Mouse (Mus musculus): Measurements from ENCODE around the gene Armc2.
"Not testable (repeated sequence)": the region's sequence is repeated elsewhere in the genome, so short reads cannot be mapped to it uniquely, and the experiment has no call there.

Gene Armc2

GRCm38 (mm10) chr10:41967915-41968635, 50.2 kb downstream of the Armc2 start:
- DNase-seq (ENCODE audit: low spot score): no peak

- peak; percentile 20 for DNase-seq (ENCODE audit: low spot score)
These were observed 55.5 kb downstream of the Armc2 start for GRCm38 (mm10) chr10:41962725-41963124.

GRCm38 (mm10) chr10:41959808-41960207, 58.4 kb downstream of the Armc2 start:
- no peak for DNase-seq (ENCODE audit: low spot score)

- DNase-seq (ENCODE audit: low spot score): no peak
These were observed 59.5 kb downstream of the Armc2 start for GRCm38 (mm10) chr10:41958677-41959274.

GRCm38 (mm10) chr10:41957421-41958225, 60.6 kb downstream of the Armc2 start:
- DNase-seq (ENCODE audit: low spot score): no peak

- DNase-seq (ENCODE audit: low spot score): no peak
These were observed 64.7 kb downstream of the Armc2 start for GRCm38 (mm10) chr10:41953528-41953864.

- no peak for DNase-seq (ENCODE audit: low spot score)
These were observed 65.3 kb downstream of the Armc2 start for GRCm38 (mm10) chr10:41952850-41953527.

- DNase-seq (ENCODE audit: low spot score): not testable (repeated sequence)
These were observed 65.9 kb downstream of the Armc2 start for GRCm38 (mm10) chr10:41952354-41952753.

GRCm38 (mm10) chr10:41939090-41939489, 79.2 kb downstream of the Armc2 start:
- DNase-seq (ENCODE audit: low spot score): no peak

GRCm38 (mm10) chr10:41937176-41937575, 81.1 kb downstream of the Armc2 start:
- no peak for DNase-seq (ENCODE audit: low spot score)

GRCm38 (mm10) chr10:41936100-41936499, 82.1 kb downstream of the Armc2 start:
- no peak for DNase-seq (ENCODE audit: low spot score)

- no peak for DNase-seq (ENCODE audit: low spot score)
These were observed 82.8 kb downstream of the Armc2 start for GRCm38 (mm10) chr10:41935476-41935829.

- no peak for DNase-seq (ENCODE audit: low spot score)
These were observed 83.4 kb downstream of the Armc2 start for GRCm38 (mm10) chr10:41934633-41935475.

- peak; percentile 72 for DNase-seq (ENCODE audit: low spot score)
These were observed 84.7 kb downstream of the Armc2 start for GRCm38 (mm10) chr10:41933536-41933935.

- no peak for DNase-seq (ENCODE audit: low spot score)
These were observed 85.3 kb downstream of the Armc2 start for GRCm38 (mm10) chr10:41932943-41933342.

- DNase-seq (ENCODE audit: low spot score): no peak
These were observed 86.3 kb downstream of the Armc2 start for GRCm38 (mm10) chr10:41931962-41932361.

- DNase-seq (ENCODE audit: low spot score): no peak
These were observed 87.3 kb downstream of the Armc2 start for GRCm38 (mm10) chr10:41930966-41931365.

GRCm38 (mm10) chr10:41926726-41927125, 91.5 kb downstream of the Armc2 start:
- no peak for DNase-seq (ENCODE audit: low spot score)

- peak; percentile 68 for DNase-seq (ENCODE audit: low spot score)
These were observed 105.8 kb downstream of the Armc2 start for GRCm38 (mm10) chr10:41912290-41912994.

GRCm38 (mm10) chr10:41908899-41909298, 109.3 kb downstream of the Armc2 start:
- DNase-seq (ENCODE audit: low spot score): no peak

- no peak for DNase-seq (ENCODE audit: low spot score)
These were observed 110.3 kb downstream of the Armc2 start for GRCm38 (mm10) chr10:41907950-41908349.
